Mouse (Mus musculus) stomach, postnatal 0 days (tissue): Measurements from ENCODE around the gene Wasl.

ENCODE experiments used
- CTCF ChIP-seq: IDR thresholded peaks from 2 replicates; pipeline ENCODE4 v1.5.1; 2016; ENCODE audit warnings: antibody characterized with exemption, low read depth, mild to moderate bottlenecking, moderate library complexity
- EP300 ChIP-seq: optimal IDR thresholded peaks from 2 replicates; pipeline ENCODE3; 2016; ENCODE audit warnings: antibody characterized with exemption

- TF ChIP-seq EP300, result no peak
- no peak for TF ChIP-seq CTCF
Measured at GRCm38 (mm10) chr6:24608682-24609081, 56.1 kb downstream of the Wasl start.
